Mouse (Mus musculus): Measurements from ENCODE around the gene Ube2q2.
"Not testable (repeated sequence)": the region's sequence is repeated elsewhere in the genome, so short reads cannot be mapped to it uniquely, and the experiment has no call there.

Gene Ube2q2

GRCm38 (mm10) chr9:55172195-55172685, 23.6 kb downstream of the Ube2q2 start:
- DNase-seq (ENCODE audit: low read depth, low spot score), result no peak

- no peak for DNase-seq (ENCODE audit: low read depth, low spot score)
Measured at GRCm38 (mm10) chr9:55174235-55174634, 25.6 kb downstream of the Ube2q2 start.

- no peak for DNase-seq (ENCODE audit: low read depth, low spot score)
Measured at GRCm38 (mm10) chr9:55195876-55196275, 47.2 kb downstream of the Ube2q2 start.

- no peak for DNase-seq (ENCODE audit: low read depth, low spot score)
Measured at GRCm38 (mm10) chr9:55198260-55198659, 49.6 kb downstream of the Ube2q2 start.

GRCm38 (mm10) chr9:55199348-55199747, 50.7 kb downstream of the Ube2q2 start:
- DNase-seq (ENCODE audit: low read depth, low spot score), result no peak

GRCm38 (mm10) chr9:55208458-55208789, 59.8 kb downstream of the Ube2q2 start:
- no peak for DNase-seq (ENCODE audit: low read depth, low spot score)

- peak; percentile 81 for DNase-seq (ENCODE audit: low read depth, low spot score)
Measured at GRCm38 (mm10) chr9:55208790-55209481, 60.3 kb downstream of the Ube2q2 start, which contains the start of gene Fbxo22. Fbxo22 (plus strand) TSS chr9:55208925.

GRCm38 (mm10) chr9:55211611-55212010, 63.0 kb downstream of the Ube2q2 start:
- DNase-seq (ENCODE audit: low read depth, low spot score), result no peak

- no peak for DNase-seq (ENCODE audit: low read depth, low spot score)
Measured at GRCm38 (mm10) chr9:55213396-55213795, 64.7 kb downstream of the Ube2q2 start.

GRCm38 (mm10) chr9:55215056-55215455, 66.4 kb downstream of the Ube2q2 start:
- no peak for DNase-seq (ENCODE audit: low read depth, low spot score)

- DNase-seq (ENCODE audit: low read depth, low spot score), result no peak
Measured at GRCm38 (mm10) chr9:55215648-55216047, 67.0 kb downstream of the Ube2q2 start.

- no peak for DNase-seq (ENCODE audit: low read depth, low spot score)
Measured at GRCm38 (mm10) chr9:55216078-55216477, 67.4 kb downstream of the Ube2q2 start.

GRCm38 (mm10) chr9:55217381-55217780, 68.7 kb downstream of the Ube2q2 start:
- DNase-seq (ENCODE audit: low read depth, low spot score), result no peak

- DNase-seq (ENCODE audit: low read depth, low spot score), result no peak
Measured at GRCm38 (mm10) chr9:55225165-55225737, 76.6 kb downstream of the Ube2q2 start.

GRCm38 (mm10) chr9:55226251-55226650, 77.6 kb downstream of the Ube2q2 start:
- DNase-seq (ENCODE audit: low read depth, low spot score), result no peak

GRCm38 (mm10) chr9:55228149-55228548, 79.5 kb downstream of the Ube2q2 start:
- DNase-seq (ENCODE audit: low read depth, low spot score), result no peak

- no peak for DNase-seq (ENCODE audit: low read depth, low spot score)
Measured at GRCm38 (mm10) chr9:55229010-55229409, 80.4 kb downstream of the Ube2q2 start.

- no peak for DNase-seq (ENCODE audit: low read depth, low spot score)
Measured at GRCm38 (mm10) chr9:55231544-55231943, 82.9 kb downstream of the Ube2q2 start.

- DNase-seq (ENCODE audit: low read depth, low spot score), result no peak
Measured at GRCm38 (mm10) chr9:55232110-55232509, 83.5 kb downstream of the Ube2q2 start.

GRCm38 (mm10) chr9:55232586-55232985, 83.9 kb downstream of the Ube2q2 start:
- no peak for DNase-seq (ENCODE audit: low read depth, low spot score)

GRCm38 (mm10) chr9:55233076-55233475, 84.4 kb downstream of the Ube2q2 start:
- DNase-seq (ENCODE audit: low read depth, low spot score), result not testable (repeated sequence)

GRCm38 (mm10) chr9:55236235-55237165, 87.8 kb downstream of the Ube2q2 start:
- no peak for DNase-seq (ENCODE audit: low read depth, low spot score)
